Mouse (Mus musculus) inflammation-experienced regulatory T-cells, adult 6 months (primary cell): Measurements from ENCODE around the gene Fam196b. TPM values are rescaled to one million over a fixed set of nuclear protein-coding genes. Genes with fewer than 3 reads are reported as not detected.

Experiments used
- ATAC-seq: one replicate; pipeline ENCODE4 v1.8.0; 2017
- polyA plus RNA-seq, 3 experiments: library from polyadenylated mRNA; unstranded; fragments of 100-300 nt; shearing (Covaris generic); gene quantifications; one replicate each; pipeline ENCODE4 v1.2.1; 2017

Fam196b gene
- 1 to 10 TPM; 4.0 to 8.0 (median 6.3) TPM for polyA plus RNA-seq

DNA sequence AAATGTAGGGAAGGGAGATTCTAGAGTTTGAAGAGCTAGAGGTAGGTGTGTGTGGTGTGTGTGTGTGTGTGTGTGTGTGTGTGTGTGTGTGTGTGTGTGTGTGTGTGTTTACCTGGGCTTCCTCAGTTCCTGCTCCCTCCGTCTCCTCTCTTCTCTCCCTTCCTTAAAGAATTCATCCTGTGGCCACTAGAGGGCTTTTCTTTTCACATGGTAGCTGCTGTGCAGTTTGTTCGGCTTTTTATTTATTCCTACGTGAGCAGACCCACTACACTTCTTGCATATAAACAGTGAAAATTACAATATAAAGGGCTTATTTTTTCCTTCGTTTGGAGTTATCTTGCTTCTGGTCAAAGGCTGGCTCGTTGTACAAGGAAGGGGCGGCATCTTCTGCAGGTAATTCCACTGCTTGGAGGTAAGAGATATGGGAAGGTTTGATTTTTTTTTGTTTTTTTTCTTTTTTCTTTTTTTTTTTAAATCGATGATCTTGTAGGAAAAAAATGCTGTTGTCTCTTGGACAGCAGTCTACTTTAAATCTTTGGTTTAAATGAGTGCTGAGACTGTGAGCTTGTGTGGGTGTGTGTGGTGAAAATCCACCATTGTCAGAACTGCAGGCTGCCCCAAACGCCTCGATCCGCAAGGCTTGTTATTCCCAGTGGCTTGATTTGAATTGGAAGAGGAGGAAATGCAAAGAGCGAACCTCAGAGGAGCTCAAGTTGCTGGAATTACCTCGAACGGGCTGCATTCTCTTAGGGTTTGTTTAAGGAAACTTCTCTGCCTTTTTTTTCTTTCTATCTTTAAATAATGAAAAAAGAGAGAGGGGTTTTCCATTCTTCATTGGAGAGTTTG, at the start of gene Fam196b:
TSS of gene Fam196b (plus strand) at position 289 of the 846 bp plus-strand sequence.
- no peak for ATAC-seq

DNA sequence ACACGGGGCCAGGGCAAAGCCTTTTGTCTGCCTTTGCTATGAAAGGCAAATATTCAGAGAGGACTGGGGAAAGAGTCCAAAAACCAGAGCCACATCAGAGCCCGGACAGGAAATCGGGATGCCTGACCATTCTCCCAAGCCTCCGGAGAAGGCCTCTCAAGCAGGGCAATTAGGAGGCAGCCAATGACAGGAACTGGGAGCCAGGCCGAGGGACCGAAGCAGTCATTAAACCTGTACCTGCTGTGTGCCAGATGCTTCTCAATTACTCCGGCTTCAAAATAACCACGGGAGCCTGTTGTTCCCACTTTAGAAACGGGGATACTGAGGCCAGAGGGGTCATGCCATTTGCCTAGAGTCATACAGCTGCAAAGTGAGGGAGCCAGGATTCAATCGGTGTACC, 42.6 kb upstream of the Fam196b start:
- no peak for ATAC-seq

DNA sequence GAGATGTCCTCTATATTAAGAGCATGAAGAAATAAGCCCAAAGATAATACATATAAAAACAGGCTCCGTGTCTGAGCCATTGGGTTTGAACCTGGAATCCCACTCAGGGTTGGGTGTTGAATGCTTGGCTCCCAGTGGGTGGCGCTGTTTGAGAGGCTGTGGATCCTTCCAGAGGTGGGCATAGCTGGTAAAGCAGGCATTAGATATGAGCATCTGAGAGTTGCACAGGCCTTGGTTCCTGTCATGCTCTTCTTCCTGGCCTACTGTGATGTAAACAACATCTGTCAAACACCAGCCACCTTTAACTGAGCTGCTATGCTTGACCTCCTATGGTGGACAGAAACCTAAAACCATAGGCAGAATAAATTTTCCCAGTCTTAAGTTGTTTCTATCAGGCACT, 38.7 kb upstream of the Fam196b start:
- ATAC-seq: no peak

DNA sequence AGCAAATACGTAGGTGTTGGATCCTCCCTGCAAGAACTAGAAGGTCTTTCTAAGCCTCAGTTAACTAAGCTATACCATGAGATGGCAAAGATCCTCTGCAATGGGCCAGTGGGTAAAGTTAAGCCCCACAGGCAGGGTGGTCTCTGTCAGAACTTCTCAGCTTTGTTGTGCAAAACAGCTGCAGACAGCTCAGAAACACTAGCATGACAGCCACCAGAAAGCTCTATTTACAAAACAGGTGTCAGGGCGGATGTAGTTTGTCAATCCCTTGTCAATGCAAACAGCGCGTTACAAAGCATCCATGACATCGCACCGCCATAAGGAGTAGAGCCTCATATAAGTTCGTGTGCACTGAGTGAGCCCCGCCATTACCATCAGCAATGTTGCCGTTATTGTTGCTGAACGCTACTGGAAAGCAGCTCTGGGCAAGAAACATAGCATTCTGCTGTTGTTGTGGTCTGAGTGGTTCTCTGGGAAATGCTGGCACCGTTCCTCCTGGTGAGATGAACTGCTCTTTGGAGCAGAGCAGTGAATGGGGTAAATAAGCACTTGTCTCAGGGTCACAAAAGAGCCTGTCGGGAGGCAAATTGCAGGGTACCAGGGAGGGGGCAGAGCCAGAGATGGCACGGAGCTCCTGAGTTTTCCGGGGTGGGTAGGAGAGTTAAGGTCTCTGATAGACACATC, 38.1 kb upstream of the Fam196b start:
- ATAC-seq: no peak

DNA sequence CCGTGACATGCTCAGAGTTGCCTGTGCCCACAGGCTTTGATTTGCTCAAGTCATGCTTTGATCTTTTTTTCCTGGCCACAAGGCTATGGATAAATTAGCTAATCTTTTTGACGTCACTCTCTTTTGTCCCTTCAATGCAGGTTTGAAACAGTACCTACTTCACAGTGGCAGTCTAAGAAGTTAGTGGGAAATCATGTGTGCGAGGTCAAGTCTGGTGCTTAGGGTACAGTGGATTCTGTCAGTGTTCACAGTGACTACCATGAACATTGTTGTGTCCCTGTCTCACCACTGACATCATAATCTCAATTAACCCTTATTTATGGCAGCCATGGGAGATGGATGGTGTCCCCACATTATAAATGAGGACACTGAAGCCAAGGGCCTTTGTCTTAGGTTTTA, 37.6 kb upstream of the Fam196b start:
- ATAC-seq: no peak

DNA sequence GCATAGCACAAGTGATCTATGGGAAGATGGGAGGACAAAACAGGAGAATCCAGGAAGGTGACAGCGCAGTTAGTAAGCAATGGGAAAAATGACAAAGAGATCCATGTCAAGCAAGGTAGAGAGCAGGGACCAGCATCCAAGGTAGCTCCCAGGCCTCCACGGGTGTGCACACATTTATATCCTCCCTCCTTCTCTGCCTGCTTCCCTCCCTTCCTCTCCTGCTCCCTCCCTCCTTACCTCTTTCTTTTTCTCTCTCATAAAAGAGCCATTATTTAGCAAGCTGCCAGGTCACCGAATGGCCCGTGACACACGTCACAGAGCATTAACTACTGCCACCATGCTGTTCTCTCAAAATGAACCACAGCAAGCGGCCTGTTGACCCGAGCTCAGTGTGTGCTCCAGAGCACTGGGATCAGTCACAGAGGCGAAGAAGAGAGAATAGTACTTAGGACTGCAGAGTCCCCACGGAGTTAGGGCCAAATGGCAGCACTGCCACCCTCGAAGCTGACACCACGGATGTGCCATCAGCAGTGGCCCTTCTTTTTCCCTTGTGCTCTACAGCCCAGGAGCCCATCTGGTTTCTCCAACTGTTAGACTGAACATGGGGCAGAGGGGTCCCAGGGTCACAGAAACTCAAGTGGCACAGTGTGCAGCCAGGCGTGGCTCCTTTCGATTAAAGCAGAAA, 30.4 kb upstream of the Fam196b start:
- no peak for ATAC-seq

DNA sequence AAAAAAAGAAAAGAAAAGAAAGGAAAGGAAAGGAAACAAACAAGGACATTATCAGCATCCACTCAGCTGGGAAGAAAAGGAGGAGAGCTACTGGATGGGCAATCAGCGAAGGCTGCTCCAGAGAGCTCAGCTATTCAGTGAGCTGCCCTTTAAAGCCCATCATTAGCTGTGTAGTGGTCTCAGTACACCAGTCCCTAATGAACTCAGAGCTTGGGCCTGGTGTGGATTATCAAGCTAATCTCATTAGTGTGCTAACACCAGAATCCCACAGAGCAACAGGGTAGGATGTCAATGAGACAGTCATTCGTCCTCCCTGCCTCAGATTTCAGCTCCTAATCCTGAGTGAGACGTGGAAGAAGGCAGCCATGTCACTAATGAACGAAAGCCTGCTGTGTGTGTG, 24.4 kb upstream of the Fam196b start:
- ATAC-seq: no peak

DNA sequence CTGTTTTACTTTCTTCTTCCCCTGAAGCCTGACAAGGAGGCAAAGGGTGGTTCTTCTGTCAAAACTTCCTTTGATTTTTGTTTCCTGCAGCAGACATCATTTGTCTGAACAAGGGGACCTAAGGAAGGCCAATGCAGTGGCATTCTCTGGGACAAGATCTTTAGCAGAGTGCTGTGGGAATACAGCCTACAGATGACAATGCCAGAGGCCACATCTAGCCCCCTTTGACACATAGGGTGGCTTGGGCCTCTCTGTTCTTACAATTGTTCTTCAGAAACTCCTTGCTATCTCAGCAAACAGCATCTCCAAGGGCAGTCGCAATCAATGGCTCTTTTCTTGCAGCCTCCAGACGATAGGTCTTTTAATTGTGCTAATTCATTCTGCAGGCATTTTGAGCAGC, 23.9 kb upstream of the Fam196b start:
- ATAC-seq: no peak

DNA sequence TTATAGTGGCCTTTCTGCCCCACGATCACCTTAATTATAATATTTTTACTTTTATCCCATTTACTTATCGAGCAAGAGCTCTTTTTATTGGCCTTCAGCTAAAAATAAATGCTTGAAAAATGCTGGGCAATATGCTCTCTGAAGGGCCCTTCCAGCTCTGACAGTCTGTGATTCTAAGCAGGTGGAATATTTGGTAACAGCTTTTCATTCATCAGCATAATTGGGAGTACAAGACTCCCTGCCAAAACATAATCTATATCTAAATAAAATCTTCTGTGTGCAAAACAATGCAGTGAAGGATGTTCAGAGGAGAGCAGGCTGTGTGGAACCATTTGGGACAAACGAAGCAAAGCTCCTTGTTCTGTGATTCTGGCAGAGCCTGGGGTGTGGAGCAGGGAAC, 23.3 kb upstream of the Fam196b start:
- no peak for ATAC-seq

DNA sequence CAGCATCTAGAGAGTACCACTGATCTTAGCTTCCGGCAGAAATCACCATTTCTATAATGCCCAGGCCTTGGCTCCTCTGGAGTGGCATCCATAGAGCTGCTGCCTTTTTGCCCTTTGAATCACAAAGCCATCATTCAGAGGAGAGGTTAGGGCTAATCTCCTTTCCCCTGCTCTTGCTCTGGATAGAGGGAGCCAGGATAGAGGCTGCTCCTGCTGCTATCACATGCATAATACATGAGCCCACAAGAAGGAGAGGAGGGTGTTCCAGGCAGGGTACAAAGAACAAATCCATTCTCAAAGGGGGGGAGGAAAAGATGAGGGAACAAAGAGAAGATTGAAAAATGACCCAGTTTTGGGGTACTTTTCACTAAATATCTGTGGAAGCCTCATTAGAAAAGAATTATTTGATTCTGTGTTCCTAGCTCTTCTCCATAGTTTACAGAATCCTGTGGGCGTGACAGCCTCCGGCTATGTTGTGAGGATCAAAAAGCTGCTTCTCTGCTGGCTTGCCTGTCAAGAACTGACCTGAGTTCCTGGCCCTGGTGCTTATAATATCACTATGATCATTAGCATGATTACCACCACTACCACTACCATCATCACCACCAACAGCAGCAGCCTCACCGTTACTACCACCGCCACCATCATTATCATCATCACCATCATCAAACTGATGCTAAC, 16.8 kb upstream of the Fam196b start:
- no peak for ATAC-seq

DNA sequence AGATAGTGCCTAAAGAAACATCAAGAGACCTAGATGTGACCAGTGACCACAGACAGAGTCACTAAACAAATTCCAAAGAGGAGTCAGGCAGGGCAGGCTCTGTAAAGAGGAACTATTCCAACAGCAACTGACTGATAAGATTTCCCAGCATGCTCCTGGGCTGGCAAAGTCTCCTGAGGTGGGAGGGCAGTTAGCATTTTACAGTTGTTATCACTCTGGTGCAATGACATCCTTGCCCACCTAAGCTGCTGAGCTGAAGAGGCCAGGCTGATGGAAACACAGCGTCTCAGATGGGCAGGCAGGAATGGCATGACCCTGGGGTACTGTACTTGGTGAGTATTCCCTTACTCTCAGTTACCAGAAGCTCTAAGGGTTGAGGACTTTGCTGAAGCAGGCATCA, 15.1 kb upstream of the Fam196b start:
- no peak for ATAC-seq

DNA sequence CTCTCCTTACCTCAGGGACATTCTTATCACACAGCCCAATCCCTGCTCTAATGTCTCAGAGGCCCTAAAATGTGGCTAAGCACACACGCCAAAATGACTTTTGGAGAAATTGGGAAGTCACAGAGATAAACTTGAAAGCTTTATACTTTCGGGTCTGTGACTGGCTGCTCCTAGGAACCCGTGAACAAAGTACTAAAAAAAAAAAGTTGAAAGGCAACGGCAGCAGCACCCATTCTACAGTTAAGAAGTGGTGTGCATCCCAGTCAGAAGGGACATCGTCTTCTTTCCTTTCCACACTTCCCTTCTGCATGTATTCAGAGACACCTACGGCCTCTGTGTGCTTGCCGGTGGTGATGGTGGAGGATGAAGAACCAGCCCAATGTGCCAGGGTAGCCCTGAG, 14.6 kb upstream of the Fam196b start:
- no peak for ATAC-seq

DNA sequence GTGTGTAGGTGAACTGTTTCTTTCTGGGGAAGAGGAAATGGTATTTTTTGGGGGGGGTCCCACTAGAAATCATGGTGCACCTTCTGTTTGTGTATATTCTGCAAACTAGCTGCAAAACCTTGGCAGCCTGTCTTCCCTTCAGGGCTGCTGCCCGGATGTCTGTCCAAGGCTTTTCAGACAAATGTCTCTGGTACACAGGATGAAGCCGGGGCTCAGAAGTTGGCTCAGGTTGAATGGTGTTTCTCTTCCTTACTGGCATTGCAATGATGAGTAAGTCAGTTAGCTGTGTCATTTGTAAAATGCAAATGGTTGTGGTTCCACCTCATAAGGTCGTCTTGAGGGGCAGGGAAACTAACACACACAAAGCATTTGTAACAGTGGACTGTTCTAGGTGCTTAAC, 8.4 kb upstream of the Fam196b start:
- ATAC-seq: no peak

DNA sequence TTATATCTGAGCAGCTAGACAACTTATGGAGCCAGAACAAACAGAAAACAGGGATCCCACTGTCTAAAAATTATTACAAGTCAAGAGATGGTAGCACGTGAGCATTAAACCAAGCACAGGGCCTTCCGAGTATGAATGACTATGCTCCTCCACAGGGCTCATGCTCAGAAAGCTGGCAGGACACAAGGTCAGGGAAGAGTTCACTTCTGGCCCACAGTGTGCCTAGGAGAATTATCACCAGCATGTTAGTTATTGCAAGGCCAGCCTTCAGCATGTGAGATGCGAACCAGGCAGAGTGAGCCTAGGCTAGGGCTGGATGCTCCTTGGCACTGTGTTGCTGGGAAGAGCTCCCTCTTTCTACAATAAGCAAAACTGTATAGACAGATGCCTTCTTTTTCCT, 5.9 kb upstream of the Fam196b start:
- ATAC-seq: no peak

DNA sequence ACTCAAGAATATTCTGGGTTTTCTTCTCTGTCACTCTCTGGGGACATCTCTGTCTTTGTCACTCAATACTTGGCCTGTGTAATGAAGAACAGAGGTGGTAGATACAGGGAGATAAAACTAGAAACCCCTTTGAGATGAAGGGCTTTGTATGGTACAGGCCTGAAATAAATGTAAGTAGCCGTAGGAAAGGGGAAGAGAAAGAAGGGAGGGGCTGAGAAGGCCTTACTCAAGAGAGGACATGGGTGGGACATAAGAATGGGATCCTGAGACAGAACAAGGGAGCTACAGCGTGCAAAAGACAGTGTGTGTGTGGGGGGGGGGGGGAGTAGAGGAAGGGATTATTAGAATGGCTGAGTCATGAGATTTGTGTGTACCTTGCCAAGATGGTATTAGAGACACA, 5.3 kb upstream of the Fam196b start:
- ATAC-seq: no peak

DNA sequence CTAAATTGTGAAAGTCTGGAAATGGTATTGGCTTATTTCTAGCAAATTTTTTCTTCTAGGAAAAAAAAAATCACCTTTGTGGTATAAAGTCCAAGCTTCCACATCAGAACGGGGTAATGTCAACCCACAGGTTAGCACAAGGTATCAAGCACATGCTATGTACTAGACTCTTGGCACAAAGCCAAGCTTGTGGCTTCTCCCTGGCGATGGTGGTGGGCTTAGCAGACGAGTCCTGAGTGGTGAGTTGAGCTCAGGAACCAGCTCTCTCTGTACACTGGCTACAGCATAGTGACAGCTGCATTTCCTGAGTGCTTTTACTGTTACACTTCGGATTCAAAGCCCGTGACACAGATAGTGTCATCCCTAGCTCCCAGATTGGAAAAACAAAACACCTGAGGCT, 2.9 kb upstream of the Fam196b start:
- ATAC-seq: no peak

DNA sequence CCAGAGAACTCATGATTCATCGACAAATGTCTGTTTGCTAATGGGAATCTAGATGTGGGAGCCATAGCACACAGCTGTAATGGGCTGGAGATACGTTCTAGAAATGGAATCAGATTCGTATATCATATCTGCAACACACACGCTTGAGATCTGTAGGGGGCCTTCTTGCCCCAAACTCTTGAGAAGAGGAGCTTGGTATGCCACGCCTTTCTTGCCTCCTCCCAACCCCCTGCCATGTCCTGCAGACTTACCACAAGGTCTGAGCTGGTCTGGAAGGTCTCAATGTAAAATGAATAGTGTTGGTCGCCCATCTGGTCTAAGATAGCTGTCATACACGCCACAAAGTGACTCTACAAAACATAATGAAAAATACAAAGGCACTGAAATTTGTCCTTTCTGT, 2.4 kb upstream of the Fam196b start:
- ATAC-seq: no peak

DNA sequence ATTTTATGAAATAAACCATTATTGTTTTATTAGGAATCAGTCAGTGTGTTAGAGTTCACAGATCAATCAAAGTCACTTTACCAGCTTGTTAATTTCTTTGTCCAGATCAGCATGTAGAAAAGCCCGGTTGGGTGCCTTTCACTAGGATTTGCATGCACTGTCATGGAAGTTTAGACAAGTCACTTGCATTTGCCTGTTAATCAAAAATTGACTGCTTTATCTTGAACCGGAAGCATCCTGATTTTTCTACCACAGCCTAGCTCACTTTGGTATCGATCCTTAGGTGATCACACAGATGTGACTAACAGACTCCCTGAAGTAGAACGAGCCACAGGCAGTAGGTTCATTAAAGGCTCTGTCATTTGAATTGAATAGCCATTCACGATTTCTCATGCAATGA, 761 bp downstream of the Fam196b start:
- no peak for ATAC-seq

DNA sequence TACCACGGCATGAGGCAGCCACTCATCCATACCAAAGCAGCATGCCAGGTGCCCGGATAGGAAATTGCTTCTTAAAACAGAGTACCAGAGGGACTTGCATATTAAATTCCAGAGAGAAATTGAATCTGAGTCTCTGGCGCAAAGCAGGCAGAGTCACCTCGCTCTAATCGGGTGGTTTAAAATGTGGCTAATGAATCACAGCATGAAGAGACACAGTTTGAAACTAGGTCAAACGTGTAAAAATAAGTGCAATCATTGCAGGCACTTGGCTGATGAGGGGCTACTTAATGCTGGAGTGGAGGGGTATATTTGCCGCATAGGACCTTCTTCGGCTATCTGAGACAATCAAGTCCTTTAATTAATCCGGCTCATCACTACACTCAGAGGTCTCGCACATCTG, 1.6 kb downstream of the Fam196b start:
- no peak for ATAC-seq

DNA sequence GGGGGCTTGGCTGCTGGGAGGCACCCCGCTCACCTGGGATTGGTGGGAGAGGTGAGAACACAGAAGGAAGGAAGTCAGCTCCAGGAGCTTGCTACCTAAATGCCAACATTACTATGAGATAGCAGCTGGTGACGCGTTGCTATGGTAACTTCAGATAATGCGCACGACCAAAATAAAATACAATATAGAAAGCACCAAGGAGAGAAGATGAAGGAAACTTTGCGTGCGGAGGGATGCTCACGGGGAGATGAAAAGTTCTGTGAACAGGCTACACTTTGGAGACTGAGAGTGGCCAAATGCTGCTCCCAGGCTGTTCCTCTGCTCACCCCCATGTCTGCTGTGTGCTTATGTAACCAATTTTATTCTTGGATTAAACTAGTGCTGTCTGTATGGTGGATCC, 2.4 kb downstream of the Fam196b start:
- no peak for ATAC-seq

DNA sequence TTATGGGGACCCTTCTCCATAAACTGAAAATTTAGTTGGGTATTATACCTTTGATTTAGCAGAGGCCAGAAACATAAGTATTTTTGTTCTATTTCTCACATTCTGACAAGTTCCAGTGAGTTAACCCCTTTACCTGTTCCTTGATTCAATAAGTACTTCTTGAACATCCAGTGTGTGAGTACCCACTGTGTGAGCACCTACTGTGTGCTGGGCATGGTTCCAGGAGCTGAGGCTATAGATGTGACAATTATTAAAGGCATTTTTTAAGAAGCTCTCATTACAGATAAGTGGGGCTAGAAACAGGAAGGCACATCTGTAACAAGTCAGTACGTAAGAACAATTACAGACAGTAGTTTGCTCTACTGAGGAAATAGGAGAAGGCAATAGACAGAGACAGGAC, 4.7 kb downstream of the Fam196b start:
- no peak for ATAC-seq

DNA sequence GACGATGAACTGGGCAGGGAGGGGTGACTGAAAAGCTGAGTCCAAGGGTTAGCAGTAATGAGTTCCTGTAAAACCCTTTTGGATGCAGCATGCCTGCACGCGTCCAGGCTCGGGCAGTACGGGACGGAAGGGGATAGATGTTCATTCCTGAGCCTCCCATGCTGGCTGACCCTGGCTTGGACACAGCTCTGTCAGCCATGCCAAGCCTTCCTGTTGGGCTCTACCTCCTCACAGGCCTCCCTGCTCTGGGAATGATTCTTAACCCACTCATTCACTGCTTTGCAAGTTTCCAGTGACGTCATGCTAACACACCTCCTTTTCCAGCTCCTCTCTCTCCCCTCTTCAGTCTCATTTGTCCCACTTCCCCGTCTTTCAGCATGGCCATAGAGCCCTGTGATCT, 9.0 kb downstream of the Fam196b start:
- no peak for ATAC-seq

DNA sequence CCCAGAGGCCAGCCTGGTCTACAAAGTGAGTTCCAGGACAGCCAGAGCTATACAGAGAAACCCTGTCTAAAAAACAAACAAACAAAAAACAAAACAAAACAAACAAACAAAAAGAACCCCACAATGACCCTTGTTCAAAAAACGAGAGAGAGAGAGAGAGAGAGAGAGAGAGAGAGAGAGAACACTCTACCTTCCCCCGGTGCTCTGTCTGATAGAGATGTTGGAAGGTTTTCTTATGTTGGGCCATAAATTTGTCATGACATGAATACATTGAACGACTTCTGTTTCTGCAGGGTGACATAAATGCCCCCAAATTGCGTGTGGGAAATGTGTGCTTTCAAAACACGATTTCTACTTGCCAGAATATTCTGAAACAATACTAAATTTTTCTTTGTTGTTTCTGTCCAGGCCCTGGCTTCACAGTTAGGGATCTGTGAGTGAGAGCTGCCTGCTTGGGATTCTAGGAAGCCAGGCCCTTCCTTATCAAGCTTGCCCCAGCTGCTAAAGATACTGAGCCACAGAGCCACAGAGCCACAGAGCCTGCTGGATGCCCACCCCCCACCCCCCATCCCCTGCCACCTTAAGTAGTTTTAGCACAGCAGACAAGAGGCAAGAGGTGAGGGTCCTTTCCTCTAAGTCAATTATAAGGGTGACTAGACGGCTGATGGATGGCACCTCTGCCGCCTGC, 17.9 kb downstream of the Fam196b start:
- no peak for ATAC-seq
